Mouse (Mus musculus): ENCODE data around the gene Rpl27.
A peak's percentile ranks its signal among the peaks of the same experiment; 100 is the strongest.
"Not testable (repeated sequence)": the region's sequence is repeated elsewhere in the genome, so short reads cannot be mapped to it uniquely, and the experiment has no call there.

Gene Rpl27

GRCm38 (mm10) chr11:101442127-101442693, at the start of gene Rpl27:
Rpl27 (plus strand) TSS chr11:101442298.
- peak; percentile 98 for DNase-seq (ENCODE audit: low spot score)

- peak; percentile 79 for DNase-seq (ENCODE audit: low spot score)
These were observed 47.0 kb upstream of the Rpl27 start for GRCm38 (mm10) chr11:101395110-101395509.

- DNase-seq (ENCODE audit: low spot score): peak; percentile 27
These were observed 26.8 kb upstream of the Rpl27 start for GRCm38 (mm10) chr11:101415306-101415705.

GRCm38 (mm10) chr11:101416433-101417100, 25.5 kb upstream of the Rpl27 start:
- DNase-seq (ENCODE audit: low spot score): no peak

GRCm38 (mm10) chr11:101417101-101417855, 24.8 kb upstream of the Rpl27 start, which contains the start of gene Aarsd1:
Aarsd1 (minus strand) TSS chr11:101417615.
- DNase-seq (ENCODE audit: low spot score): peak; percentile 87

GRCm38 (mm10) chr11:101418991-101419390, 23.1 kb upstream of the Rpl27 start:
- no peak for DNase-seq (ENCODE audit: low spot score)

GRCm38 (mm10) chr11:101419610-101420009, 22.5 kb upstream of the Rpl27 start:
- DNase-seq (ENCODE audit: low spot score): no peak

- DNase-seq (ENCODE audit: low spot score): no peak
These were observed 21.9 kb upstream of the Rpl27 start for GRCm38 (mm10) chr11:101420148-101420547.

- peak; percentile 52 for DNase-seq (ENCODE audit: low spot score)
These were observed 17.8 kb upstream of the Rpl27 start, which contains the start of gene Gm27029 for GRCm38 (mm10) chr11:101424105-101424851. Gm27029 (minus strand) TSS chr11:101424796.

- peak; percentile 96 for DNase-seq (ENCODE audit: low spot score)
These were observed 16.9 kb upstream of the Rpl27 start, which contains the start of the genes Rundc1 and Ptges3l for GRCm38 (mm10) chr11:101424925-101425813. Rundc1 (plus strand) TSS chr11:101425085. Ptges3l (minus strand) TSS chr11:101425333.

GRCm38 (mm10) chr11:101426165-101426564, 15.9 kb upstream of the Rpl27 start:
- no peak for DNase-seq (ENCODE audit: low spot score)

GRCm38 (mm10) chr11:101431327-101431726, 10.8 kb upstream of the Rpl27 start:
- DNase-seq (ENCODE audit: low spot score): no peak

GRCm38 (mm10) chr11:101433396-101433795, 8.7 kb upstream of the Rpl27 start:
- peak; percentile 77 for DNase-seq (ENCODE audit: low spot score)

- no peak for DNase-seq (ENCODE audit: low spot score)
These were observed 6.3 kb upstream of the Rpl27 start for GRCm38 (mm10) chr11:101435831-101436230.

GRCm38 (mm10) chr11:101436916-101437315, 5.2 kb upstream of the Rpl27 start:
- no peak for DNase-seq (ENCODE audit: low spot score)

GRCm38 (mm10) chr11:101438006-101438405, 4.1 kb upstream of the Rpl27 start:
- DNase-seq (ENCODE audit: low spot score): not testable (repeated sequence)

GRCm38 (mm10) chr11:101441450-101442126, 510 bp upstream of the Rpl27 start:
- DNase-seq (ENCODE audit: low spot score): not testable (repeated sequence)

GRCm38 (mm10) chr11:101442760-101443159, 662 bp downstream of the Rpl27 start:
- DNase-seq (ENCODE audit: low spot score): no peak

- no peak for DNase-seq (ENCODE audit: low spot score)
These were observed 4.2 kb downstream of the Rpl27 start for GRCm38 (mm10) chr11:101446319-101446718.

GRCm38 (mm10) chr11:101446860-101447259, 4.8 kb downstream of the Rpl27 start:
- not testable (repeated sequence) for DNase-seq (ENCODE audit: low spot score)

All from MN1 (cell line).